Mouse (Mus musculus) gastrocnemius, postnatal 4 days (tissue): ENCODE measurements around the gene Prpf8. TPM values are rescaled to one million over a fixed set of nuclear protein-coding genes. Genes with fewer than 3 reads are reported as not detected.

Source experiments
- DNase-seq, 2 experiments: peaks; one replicate each; pipeline ENCODE4 v3.0.0; 2021 to 2022; ENCODE audit warnings: low spot score in 2 of 2, mixed read lengths in 2 of 2
- total RNA-seq, 2 experiments: library from RNA; stranded (reverse); gene quantifications; 2 replicates each; pipeline ENCODE4 v1.2.3; 2021

The Prpf8 gene
- total RNA-seq, 2 experiments from 2014 or later = 97.2 TPM

DNA sequence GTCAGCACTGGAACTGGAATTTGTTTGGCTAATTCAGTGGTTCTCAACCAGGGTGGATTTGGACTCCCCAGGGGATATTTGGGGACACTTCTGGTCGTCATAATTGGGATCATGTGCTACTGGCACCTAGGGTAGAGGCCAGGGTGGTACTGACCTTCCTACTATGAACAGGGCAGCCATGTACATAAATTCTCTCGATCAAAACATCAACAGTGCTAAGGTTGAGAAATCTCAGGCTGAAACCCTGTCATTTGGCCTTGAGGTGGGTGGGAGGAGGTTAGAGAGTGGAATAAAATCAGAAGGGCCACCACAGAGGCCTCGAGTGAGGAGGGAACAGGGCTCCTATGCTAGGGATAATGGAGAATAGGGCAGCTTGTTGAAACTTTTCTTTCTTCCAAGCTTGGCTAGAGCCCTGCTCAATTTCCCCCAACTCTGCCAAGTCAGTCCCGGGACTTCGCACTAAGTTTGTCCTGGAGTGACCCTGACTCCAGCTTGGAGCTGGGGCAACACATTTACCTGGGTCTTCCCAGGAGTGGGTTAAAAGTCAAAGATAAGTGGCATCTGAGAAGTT lies 27.4 kb upstream of the Prpf8 start:
- peak in 1 of 2 experiments; percentile 52 for DNase-seq

DNA sequence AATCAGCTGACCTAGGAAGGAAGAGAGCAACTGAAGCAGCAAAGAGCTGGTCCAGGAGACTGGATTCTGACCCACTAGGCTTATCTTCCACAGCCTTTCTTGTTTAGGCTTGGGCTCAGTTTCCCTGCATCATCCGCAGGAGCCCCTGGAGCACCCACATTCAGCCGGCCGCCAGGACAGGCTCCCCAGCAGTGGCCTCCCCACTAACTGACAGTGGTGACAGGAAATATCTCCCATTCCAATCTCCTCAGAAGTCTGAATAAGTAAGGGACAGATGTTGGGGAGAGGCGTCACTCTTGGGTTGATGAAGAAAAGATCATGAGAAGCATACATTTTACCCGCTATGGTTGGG lies 26.9 kb upstream of the Prpf8 start:
- DNase-seq = no peak

DNA sequence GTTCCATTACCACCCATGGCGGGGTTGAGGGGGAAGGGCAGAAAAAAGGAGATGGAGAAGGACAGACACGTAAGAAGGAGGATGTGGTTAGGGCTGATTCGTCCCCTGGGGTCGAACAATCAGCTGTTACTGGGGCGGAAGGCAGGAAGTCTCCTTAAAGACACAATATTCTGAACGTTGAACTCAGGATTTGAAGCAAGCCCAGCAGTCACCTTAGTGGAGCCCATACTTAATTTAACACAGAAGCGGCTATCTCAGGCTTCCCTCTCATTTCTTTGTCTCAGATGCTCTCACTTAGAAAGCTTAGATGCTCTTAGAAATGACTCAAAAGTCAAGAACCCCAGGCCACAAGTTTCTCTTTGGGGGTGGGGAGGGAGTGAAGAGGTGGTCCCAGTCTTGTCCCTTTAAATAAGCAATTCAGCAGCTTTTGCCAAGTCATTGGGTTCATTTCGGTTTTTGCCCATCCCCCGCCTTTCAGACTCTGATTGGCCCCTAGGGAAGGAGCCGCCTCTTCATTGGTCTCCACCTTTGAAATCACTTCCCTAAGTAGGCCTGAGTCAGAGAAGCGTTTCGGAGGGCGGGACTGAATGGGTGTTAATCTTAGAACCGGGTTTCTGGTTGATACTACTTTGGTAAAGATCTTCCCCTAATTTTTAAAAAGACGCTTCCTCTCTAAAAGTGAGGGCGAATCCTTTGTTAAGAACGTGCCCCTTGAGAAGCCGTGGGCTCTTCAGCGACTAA lies 26.3 kb upstream of the Prpf8 start:
- DNase-seq = peak in 1 of 2 experiments; percentile 76

DNA sequence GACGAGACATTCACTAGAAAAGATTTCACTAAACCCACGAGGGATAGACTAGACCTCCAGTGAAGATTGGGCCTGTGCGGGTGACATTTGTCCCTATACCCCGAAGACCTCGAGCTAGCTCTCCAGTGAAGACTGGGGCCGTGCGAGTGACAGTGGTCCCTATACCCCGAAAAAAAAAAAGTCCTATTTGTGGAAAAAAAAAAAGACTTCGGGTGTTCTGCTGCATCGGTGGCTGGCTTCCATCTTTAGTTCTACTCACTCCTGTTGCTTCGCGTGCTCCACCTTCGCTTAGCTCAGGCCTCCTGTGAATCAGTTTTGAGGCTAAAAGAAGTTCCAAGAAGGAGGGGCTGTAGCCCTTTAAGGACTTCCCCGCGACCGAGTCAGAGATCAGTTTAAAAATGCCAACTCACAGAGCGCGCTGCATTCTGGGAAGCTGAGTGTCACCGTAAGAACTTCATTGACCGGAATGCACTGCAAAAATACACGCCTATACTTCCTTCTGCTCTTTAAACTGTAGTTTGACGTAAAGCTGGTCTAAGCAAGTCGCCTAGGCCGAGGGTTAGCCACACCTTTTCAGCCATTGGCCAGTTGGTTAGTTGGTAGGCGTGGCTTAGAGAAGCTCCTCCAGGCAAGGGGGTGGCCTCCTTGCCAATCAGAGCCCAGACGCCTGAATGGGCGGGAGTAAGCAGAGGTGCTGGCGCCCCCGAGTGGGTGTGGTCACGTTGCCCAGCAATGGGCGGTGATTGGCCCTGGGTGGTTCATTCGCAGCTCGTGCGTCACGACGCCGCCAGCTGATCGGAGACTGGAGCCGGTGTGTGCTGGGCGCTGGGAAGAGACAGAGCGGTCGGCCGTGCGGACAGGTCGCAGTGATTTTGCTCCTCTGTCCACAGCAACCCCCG lies 25.5 kb upstream of the Prpf8 start, which contains the start of gene Tlcd2:
Tlcd2 (plus strand) TSS at position 872 of the 899 bp plus-strand sequence.
- DNase-seq = peak; percentile 97 to 99

- peak in 1 of 2 experiments; percentile 48 for DNase-seq
Measured at GRCm38 (mm10) chr11:75461743-75462252, 24.8 kb upstream of the Prpf8 start.

GRCm38 (mm10) chr11:75462253-75462783 lies 24.3 kb upstream of the Prpf8 start:
- DNase-seq = peak; percentile 76 to 90

DNA sequence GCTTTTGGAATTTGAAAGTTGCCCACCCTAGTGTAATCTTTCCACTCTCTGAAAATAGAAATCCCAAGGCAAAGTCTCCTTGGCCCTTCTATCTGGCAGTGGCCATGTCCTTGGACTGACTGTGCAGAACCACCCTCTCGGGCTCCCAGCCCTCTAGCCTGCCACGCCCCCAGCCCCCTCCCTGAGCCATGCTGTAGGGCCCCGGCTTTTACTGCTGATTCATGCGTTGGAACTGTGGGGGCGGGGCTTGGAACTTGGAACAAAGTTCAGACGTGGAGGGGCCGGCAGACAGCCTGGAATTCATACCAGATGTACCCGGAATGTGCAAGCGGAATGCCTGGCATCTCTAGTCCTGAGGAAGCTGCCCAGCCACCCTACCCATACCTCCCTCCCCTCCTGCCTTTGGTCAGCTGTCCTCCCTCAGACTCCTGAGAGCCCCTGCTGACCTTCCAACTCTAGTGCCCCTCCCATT lies 23.7 kb upstream of the Prpf8 start:
- peak; percentile 85 to 96 for DNase-seq

- DNase-seq = no peak
Measured at GRCm38 (mm10) chr11:75463624-75464023, 23.0 kb upstream of the Prpf8 start.

DNA sequence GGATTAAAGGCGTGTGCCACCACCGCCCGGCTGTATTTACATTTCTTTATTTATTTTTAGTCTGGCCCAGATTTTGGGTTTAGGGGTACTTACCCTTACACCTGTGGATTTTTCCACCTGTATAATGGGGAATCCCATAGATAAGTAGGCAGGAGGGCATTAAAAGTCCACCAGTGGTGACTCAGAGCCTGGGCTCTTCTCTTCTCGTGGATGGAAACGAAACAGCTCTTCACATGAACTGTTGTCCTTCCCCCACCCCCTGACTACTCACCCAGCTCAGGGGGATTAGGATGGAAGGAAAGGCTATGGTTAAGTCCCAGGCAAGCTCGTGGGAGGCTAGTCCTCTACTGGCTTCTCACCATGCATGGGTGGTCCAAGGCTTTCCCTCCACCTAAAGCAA lies 22.2 kb upstream of the Prpf8 start:
- no peak for DNase-seq

GRCm38 (mm10) chr11:75465051-75465450 lies 21.6 kb upstream of the Prpf8 start:
- no peak for DNase-seq

DNA sequence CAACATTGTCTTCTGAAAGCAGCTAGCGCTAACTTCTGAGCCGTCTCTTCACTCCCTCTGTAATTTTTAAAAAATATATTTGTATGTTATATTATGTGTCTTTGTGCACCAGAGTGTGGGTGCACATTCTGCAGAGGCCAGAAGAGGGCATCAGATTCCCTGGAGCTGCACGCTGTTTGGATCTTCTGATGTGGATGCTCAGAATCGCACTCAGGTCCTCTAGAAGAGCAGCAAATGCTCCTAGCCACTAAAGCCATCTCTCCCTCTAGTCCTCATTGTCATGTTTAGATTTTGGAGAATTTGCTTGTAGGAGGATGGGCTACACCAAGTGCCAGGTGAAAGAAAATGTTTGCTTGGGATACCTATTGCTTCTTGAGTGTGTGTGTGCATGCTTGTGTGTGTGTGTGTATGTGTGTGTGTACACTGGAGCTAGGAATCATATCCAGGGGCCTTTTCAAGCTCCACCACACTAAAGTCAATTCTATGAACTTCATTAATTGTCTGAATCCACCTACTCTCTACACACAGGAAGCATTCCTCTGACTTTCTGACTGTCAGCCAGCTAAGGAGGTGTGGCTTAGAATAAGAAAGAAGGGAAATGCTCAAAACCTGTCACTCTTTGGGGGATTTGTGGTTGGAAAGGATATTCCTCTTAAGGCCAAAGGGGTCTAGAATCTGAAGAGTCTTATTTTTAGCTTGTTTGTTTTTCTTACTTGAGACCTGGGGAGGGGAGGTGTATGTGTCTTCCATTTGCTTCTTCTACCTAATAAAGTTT lies 19.7 kb upstream of the Prpf8 start:
- no peak for DNase-seq

DNA sequence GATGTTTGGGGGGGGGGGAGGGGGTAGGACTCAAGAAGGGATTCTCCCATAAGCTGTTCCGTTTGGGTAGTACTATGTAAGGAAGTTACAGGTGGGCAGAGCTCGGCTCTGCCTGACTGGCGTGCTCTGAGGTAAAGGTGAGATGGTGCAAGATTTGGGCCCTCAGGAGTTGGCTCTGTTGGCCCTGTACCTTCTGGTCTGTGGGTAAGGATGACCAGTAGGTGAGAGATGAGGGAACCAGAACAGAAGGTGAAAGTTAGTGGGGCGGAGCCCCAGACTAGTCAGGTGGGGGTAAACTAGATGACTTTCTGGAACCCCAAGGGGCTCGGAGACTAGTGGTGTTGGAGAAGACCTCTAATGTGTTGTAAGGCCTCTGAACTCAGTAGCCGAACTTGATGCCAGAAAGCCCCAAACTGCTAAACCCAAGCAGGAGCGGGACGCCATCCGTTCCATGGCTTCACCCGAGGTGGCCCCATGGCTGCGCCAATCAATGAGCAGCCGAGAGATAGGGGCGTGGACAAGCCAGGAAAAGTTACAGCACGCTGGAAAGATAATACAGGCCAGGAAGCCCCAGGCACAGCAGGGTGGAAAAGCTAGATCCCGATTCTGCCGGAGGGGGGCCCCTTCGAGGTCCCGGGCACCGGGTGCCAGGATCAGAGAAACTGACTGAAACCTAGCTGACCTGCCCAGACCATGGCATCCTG lies 19.0 kb upstream of the Prpf8 start:
- peak in 1 of 2 experiments; percentile 76 for DNase-seq

DNA sequence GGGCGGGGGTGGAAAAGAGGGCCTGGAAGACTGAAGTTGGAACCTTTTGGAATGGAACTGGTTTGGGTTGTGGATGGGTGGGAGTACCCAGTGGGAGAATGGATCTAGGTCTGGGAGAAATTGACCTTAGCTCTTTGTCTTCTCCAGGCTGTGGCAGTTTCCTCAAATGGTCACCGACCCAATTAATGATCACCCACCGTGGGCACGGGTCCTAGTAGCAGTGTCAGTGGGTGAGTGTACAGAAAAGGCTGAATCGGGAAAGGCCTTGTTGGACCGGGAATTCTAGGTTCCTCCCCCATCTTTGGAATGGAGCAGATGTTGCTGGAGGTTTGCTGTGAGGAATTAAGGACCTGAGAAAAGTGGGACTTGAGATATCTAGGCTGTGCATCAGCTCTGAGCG lies 18.2 kb upstream of the Prpf8 start:
- no peak for DNase-seq

DNA sequence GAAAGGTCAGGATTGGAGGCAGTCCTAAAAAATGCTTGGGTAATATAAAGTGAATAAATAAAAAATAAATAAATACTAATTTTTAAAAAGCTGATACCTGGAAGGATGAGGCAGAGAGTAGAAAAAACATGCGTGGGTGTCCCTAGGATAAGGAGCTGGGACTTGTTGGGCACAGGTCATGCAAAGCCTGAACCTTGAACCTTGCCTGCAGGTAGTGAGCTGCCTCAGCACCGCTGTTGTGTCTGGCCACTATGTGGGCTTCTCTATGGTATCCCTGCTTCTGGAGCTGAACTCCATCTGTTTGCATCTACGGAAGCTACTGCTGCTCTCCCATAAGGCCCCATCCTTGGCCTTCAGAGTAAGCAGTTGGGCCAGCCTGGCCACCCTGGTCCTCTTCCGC lies 17.4 kb upstream of the Prpf8 start:
- DNase-seq = no peak

GRCm38 (mm10) chr11:75470675-75471074 lies 15.9 kb upstream of the Prpf8 start:
- no peak for DNase-seq

DNA sequence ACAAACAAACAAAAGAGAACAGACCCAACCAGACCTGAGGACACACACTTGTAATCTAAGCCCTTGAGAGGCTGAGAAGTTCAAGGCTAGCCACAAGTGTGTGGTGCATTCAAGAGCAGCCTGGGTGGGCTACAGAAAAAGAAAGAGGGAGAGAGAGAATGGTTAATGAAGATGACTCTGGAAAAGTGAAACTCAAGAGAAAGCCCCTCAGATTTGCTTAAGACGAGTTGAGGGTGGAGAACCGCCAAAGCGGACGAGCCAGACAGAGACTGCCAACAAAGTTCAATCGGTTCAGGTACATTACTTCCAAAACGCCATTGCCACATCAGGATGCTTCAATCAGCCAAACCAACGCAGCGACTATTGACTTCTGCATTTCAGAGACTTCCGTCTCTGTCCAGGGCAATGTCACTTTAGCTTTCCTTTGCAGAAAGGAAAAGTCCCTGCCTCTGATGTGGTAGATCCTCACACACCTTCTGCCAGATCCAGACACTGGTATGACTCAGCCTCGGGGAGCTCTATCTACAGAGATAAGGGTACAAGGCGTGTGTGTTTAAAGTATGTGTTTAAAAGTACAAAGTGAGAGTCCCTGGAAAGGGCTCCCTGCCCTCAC lies 14.0 kb upstream of the Prpf8 start:
- no peak for DNase-seq

- DNase-seq = no peak
Measured at GRCm38 (mm10) chr11:75473376-75473775, 13.2 kb upstream of the Prpf8 start.

DNA sequence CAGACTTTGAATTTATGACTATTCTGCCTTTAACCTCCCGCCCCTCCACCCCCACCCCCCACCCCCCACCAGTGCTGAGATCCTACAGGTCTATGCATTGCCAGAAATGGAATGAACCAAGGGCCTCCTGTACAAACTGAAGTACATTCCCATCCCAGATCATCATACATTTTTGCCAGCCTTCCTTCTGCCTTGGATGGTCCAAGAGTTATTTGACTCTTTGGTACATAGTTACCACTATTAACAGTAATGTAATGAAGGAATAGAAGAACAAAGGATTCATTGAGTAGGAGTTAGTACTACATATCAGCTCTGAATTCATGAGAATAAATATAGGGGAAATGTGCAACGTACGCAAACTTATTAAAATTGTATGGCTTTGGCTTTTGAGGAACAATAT lies 424 bp upstream of the Prpf8 start:
- DNase-seq = no peak

DNA sequence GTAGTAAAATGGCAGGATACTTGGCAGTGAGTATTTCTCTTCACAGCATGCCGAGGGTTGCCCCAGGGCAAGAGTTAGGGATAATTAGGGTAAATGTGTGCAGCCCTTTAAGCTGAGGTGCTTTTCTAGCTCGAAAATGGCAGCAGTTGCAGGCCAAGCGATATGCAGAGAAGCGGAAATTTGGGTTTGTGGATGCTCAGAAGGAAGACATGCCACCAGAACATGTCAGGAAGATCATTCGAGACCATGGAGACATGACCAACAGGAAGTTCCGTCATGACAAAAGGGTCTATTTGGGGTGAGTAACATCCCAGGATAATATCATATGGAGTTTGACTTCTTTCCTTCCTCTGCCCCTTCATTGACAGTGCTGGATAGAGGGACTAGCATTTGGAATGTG lies 880 bp downstream of the Prpf8 start:
- no peak for DNase-seq
